Mouse (Mus musculus) retina, postnatal 7 days (tissue): ENCODE results near the gene Bmper.

ENCODE experiments used
- DNase-seq: peaks from one replicate; pipeline ENCODE4 v3.0.0-alpha.2; 2012; ENCODE audit warnings: low read depth, low spot score

Bmper gene

DNA sequence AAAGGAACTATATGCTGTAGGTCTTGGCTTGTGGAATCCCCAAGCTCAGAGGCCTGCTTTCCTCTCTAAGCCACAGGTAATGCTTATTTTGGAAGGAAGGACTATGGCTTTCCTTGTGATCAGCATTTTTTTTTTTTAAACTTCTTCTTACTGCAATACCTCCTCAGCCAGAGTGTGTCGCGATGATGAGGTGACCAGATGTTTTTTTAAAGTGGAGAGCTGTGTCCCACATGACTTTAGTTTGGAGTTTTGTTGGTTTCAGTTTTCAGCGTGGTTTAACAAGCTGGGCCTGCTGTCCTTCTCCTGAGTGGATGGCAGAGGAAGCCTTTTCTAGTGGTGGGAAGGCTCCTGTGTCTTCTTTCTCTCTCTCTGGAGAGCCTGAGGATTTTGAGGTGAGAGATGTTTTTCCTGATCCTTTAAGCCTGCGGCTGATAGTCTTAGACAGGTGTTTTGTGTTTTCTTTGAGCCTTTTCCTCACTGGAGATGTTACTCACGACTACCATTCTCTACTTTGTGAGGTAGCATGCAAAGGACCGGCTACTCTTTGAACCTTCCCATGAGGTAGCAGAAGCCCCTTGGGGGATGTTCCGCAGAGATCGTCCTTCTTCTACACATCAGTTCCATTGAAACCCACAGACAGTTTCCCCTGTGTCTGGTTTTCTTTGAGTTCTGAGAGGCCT is 74.8 kb downstream of the Bmper start:
- DNase-seq, result no peak

DNA sequence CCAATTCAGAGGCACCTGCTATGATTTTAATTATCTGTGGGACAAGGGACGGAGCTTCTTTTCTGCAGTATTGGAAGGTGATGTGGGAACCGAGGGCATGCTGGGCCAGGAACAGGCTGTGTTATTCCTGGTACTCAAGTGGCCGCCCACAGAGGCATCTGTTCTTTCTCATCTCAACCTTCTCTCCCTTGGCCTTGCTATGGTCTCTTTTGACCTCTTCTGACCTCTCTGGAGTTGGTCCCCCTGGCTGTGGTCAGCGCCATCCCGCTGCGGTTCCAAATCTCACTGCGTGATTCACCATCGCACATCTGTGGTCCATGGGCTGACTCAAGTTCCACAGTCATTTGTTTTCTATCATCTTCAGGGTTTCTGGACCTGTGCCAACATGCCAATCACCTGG is 77.5 kb downstream of the Bmper start:
- no peak for DNase-seq

DNA sequence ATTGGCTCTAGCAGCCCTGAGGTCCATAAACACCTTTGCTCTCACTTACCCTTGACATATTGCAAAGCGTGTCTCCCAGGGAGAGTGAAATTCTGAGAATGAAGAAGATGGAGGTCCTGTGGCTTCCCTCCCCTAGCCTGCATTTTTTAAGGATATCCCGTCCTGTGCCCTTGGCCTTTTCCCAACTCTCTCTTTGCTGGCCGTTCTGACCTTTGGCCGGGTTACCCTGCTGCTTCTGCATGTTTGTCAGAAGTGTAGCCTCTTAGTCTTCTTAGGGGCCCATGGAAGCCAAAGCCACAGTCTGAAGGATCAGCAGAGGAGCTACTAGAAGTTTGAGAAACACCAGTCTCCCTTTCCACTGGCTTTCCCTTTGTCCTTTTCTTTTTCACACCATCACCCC is 82.8 kb downstream of the Bmper start:
- DNase-seq, result no peak

DNA sequence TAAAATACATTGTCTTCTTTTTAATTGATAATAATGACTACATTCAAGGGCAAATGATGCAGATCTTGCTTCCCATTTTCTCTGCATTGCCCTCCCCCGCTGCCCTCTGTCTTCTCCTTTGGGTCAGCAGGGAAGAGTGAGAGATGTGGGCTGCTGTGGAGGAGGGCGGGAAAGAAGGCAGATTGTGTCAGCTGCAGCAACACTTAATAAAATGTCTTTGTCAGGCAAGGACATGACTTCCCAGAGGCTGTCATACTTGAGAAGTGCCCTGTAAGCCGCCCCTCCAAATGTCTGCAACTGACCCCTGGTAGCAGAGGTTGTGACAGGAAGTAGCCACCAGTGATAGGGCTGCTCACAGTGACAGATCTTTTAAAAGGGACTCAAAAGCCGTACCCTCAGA is 83.3 kb downstream of the Bmper start:
- DNase-seq, result no peak

DNA sequence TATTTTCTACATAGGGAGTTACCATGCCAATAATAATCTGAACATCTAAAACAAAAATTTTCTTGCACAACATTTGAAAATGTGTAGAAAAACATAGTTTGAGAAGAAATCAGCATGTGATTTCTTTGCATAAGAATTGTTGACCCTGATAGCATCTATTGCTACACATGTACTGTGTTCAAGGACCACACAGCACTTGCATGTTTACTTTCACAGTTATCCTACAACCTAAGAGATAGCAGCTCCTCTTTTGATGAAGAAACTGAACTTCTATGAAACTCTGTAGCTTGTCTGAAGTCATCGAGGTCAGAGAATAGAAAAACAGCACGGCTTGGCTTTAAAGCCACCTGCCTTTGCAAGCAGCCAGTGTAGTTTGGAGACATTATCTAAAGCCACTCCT is 85.0 kb downstream of the Bmper start:
- DNase-seq, result no peak

DNA sequence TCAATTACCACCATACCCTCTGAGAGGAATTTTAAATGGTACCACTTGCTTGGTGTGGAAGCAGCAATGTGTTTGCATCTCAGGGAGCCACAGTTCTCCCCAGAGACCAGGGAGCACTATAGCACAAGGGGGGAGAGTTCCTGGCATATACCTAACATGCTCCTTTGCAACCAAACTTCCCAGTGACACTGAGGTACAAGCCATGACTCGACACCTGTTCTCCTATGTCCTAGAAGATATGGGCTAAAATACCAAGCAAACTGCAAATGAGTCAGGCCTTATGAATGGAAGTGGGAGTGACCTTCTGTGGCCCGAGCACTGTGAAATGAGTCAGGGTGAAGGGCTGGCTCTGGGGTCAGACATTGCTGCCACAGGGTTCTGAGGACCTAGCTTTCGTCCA is 88.1 kb downstream of the Bmper start:
- DNase-seq, result no peak

DNA sequence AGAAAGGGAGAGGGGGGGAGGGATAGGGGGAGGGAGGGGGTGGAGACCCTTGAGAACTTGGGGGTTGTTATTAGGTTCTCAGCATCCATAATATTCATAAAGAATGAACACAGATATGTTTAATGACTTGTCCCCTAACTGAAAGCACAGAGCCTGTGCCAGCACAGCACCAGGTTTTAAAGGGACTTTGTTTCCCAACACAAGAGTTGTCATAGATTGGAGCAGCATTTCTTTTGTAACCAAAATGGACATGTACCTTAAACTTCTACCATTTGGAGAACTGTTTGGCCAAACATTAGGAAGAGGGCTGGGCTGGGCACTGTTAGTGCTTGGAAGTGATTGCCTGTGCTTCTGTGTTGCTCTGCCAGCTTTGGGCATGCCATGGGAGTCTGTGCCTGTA is 89.1 kb downstream of the Bmper start:
- DNase-seq, result no peak

DNA sequence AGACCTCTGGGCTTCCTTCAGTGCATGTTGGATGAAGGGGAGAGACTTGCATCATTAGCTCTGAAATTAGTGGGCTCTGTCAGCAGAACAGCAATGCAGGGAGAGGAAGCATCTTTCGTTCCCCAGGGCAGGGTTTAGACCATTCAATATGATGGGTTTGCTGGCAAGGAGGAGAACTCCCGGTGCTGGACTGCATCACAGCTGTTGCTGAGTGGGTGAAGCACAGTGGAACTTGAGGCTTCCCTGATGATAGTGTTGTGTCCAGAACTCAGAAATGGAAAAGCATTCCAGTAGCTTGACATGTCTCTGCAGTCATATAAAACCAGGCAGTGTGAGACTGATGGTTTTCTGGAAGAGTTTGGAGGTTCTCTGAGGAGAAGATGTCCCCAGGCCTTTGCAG is 90.0 kb downstream of the Bmper start:
- no peak for DNase-seq

DNA sequence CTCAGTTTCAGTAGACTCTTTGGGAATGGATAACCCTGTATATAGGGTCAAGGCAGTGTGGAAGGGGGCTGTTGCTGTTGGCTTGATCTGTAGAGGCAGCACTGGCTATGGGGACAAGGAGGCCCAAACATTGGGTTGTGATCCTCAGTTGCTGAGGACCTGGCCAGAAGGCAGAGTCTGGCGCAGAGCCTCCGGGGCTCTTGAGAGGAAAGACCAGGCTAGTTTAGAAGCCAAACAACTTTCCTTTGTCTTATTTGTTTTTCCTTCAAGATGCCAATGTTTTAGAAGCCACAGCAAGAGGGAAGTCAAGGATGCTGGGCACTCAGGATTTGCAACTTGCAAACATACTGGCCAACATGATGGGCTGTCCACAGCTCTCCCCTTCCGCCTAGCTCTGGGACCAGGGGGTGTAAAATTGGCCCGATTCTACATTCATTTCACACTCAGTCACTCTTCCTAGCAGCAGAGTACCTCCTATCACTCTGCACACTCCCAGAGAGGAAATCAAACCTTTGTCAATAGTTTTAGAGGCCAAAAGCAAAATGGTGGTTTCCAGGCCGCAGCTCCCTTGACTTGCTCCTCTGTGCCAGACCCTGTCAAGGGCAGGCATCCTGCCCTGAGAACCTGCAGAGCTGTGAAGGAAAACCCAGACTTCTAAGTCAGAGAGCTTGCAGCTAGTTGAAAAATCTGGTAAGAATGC is 92.9 kb downstream of the Bmper start:
- no peak for DNase-seq

DNA sequence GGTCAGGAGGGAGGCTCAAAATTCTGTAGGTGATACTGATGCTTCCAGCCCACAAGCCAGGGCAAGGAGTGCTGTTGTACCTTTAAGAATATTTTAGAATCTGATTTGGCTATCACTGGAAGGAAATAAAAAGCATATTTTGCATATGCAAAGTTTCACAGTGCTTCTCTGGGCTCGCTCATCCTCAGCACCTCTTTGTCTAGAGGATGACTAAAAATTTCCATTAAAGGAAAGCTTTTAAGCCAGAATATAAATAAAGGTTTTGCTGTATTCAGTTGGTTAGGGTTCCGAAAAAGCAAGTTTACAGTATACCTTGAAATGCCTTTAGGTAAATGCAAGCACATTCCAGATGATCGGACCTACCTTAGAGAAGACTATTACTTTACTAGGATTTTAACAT is 105.0 kb downstream of the Bmper start:
- no peak for DNase-seq

DNA sequence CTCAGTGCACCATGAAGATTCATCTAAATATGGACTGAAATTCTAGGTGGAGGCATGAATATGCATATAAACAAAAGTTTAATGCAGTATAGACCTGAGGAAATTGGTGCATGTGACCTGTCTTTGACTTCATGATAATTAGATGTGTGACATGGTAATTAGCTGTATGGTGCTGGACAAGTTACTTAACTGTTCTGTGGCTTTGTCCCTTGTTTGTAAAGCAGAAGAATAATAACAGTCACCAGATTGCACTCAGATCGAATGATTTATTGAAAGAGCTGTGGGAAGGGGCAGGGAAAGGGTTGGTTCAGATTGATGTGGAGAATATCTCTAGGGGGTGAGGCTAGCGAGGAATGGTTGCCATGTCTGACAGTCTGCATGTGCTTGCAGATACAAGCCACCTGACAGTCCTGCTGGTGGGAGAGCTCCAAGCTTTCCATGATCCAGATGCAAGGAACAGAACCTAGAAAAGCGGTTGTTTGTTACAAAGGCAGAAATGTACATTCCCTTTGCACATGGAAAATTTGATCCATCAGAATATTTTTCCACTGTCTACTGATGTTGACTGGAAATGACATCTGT is 110.3 kb downstream of the Bmper start:
- DNase-seq, result no peak

DNA sequence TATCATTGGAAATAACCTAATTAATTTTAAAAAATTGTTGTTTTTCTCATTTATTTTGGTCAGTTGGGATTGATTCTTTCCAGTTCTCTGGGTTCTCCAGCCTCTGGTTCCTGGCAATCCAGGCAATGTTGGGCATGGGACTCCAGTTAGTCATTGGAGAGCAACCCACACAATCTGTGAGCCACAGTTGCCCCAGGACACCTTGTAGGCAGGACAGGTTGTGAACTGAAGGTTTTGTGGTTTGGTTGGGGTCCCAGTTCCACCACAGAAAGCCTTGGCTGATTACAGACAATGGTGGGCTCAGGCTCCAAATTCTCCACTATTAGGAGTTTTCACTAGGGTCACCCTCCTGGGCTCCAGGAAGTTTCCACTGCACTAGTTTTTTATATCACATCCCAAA is 117.7 kb downstream of the Bmper start:
- no peak for DNase-seq

DNA sequence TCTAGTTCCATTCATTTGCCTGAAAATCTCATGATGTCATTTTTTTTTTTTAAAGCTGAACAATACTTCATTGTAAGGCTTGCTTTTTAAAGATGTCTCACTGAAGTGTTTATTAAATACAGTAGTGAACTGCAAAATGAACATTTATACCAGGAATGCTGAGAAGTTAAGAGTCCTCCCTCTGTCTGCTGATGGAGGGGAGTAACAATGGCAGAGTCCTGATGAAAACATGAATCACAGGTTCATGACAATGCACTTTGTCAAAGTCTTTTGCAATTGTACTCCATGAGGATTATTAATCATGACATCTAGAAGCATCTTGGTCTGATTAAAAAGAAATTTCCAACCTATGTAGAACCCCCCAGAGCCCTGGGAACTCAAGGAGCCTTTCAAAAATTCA is 118.4 kb downstream of the Bmper start:
- DNase-seq, result no peak

DNA sequence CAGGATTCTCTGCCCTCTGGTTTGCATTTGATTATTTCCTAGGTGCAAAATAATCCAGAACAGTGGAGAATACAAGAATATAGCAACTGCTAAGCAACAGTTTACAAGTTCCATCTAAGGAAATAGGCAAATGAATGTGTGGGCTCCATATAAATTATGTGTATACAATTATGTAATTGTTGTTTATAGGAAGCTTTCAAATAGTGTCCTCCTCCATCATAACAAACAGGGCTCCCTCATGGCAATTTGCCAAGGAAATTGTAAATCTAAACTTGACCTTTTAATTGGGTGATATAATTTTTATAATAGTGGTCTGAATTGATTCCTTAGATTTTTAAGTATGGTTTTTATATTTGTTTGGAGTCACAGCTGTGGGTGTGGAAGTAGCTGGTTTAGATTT is 121.5 kb downstream of the Bmper start:
- no peak for DNase-seq

DNA sequence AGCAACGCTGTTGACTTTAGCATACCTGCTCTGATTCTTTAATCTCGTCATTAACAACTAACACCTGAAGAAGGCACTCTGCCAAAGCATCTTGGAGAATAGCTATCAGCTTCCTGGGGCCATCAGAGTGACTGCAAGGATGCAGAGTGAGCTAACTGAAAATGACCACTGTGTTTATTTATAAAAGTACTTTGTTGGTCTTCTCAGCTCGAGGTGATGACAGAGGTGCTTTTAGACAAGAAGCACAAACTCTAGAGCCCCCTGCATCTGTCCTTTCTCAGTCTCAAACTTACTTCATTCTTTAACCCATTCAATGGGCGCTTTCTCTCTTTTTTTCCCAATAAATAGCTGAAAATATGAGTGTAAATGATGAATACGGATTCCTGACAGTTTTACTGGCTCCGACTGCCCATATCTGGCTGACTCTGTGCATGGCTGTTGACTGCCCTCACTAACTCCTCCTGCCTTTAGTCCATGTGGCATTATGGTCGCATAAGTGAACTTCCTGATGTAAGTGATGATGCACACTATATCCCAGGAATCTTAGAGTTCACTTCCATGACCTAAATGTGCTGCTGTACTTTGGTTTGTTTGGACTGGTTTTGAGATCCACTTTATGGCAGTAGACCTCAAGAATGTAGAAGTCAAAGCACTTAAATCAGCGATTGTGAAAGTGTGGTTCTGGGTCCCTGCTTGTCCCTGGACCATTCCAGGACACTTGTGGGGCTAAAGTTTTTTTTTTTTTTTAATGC is 122.4 kb downstream of the Bmper start:
- no peak for DNase-seq

DNA sequence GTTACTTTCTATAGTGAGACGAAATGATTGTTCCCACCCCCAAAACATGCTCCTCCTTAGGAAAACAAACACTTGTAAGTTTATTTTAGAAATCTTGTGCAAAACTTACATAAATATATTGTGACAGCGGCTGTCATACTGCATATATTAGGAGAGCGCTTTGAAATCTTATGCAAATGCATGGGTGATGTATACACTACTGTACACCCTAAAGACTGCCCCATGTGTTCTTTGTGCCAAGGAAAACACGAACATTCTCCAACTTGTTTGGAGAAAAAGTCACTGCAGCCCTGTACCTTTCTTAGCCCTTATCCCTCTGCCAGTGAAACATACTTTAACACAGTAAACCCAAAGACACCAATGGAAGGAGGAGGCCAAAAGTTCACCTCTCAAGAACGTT is 126.7 kb downstream of the Bmper start:
- no peak for DNase-seq

DNA sequence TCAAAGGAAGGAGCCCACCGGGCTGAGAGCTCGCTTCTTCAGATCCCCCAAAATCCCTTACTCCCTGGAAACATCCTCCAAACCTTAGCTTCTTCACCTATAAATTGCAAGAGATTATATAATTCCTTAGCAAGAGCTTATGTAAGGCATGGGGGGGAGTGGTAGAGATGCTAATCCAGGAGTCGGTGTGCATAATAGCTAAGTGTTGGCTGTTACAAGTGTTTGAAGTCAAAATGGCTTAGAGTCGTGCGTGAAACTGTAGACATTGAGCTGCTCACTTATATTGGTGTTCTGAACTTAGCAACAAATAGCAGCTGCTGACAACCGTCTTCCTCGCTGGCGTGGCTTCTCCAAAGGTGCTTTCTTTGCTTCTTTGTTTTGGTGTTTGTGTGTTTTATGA is 128.5 kb downstream of the Bmper start:
- DNase-seq, result no peak

DNA sequence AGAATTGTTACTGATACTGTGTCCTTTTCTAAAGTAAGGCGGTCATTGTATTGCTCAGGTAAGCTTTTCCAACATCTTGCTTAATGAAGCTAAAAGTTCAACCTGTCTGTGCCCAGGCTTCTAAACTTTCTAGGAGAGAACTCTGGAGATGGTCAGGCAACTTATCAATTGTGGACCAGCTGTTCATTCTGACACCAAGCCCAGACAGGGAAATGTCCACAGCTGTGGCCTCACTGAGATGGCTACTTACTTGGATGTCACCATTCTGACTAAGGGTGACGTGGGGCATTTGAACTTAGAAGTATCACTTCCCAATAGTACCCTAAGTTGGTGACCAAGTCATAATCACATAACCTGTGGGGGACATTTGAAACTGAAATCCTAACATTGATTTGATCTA is 129.5 kb downstream of the Bmper start:
- no peak for DNase-seq

DNA sequence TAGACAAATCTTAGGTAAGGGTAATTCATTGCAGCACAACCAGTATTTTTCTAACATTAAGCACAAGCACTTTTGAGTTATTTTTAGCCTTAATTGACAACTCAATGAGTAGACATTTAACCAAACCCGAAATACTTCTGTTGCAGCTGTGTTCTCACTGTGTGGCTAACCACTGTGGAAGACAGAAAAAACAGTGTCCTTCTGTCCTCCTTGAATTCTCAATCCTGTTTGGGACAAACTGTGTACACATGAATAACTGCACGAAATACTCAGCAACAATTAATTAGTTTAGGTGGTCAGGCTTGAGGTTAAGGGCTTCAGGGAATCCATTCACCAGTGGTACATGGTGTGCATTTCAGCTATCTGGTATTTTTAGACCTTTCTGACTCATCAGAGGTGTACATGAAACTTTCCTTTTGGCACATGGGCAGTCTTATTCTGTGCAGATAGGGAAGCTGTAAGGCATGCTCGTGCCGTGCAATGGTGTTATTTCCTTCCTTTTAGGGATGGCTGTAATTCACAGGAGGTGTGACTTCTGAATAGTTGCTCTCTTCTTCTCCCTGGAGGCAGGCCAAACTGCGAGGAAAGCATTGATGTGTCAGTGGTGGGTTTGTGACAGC is 131.4 kb downstream of the Bmper start:
- DNase-seq, result no peak

DNA sequence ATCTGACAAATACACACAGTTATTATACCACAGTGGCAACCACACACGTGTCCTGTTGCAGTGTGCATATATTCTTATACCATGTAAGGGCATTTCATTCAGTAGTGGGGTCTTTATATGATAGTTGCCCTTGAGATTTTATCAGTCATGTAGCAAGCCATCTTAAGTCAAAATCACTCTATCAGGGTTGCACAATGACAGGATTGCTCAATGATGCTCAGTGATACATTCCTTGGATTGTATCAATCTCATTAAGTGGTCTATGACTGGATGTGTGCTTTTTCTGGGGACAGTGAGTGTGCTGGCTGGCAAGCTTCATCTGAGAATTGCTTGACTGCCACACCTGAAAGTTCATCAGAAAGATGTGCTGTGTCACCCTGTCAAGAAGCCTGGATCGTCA is 135.2 kb downstream of the Bmper start:
- DNase-seq, result no peak

DNA sequence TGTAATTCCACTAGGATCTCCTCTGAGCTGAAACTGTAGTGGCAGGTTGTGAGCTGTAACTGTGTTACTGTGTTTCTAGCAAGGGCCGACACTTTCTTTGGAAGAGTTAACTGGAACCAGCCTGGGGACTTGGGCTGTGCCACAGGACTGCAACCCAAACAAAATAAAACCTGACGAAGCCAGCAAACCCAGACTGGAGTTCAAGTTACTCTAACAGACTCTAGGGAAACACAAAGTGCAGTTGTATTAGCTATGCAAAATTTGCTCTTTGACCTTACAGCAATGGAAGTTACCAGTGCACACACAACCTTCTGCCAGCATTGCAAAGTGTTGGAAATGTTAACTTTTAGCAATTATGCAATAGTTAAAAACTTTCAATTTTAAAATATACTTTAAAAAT is 140.3 kb downstream of the Bmper start:
- no peak for DNase-seq

DNA sequence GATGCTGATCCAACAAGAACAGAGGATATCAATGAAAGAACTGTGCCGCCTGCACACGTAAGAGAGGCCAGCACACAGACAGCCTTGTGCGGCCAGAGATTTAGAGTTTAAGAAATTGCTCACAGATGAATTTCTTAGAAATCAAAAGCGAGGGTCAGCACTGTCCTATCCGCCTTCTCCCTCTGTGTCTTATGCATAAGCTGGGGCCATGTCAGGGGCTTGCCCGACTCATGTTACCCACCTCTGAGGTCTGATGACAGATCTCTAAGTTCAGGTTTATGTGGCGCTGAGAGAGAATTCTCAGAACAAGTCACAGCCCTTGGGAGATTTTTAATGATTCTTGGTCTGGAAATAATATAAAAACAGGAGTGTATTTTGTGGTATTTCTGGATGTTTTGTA is 140.7 kb downstream of the Bmper start:
- no peak for DNase-seq
